Mouse (Mus musculus): ENCODE data around the gene Trabd. TPM values are rescaled to one million over a fixed set of nuclear protein-coding genes. Genes with fewer than 3 reads are reported as not detected.
A peak's percentile ranks its signal among the peaks of the same experiment; 100 is the strongest.

Trabd gene
- total RNA-seq, 1 experiment from 2014 or later = 39.0 TPM

- peak; percentile 69 for DNase-seq
These were observed 1.3 kb downstream of the Trabd start for GRCm38 (mm10) chr15:89076156-89076731.

- peak; percentile 45 for DNase-seq
These were observed 3.4 kb downstream of the Trabd start for GRCm38 (mm10) chr15:89078208-89078836.

- DNase-seq = no peak
These were observed 9.0 kb downstream of the Trabd start for GRCm38 (mm10) chr15:89083906-89084305.

- no peak for DNase-seq
These were observed 9.9 kb downstream of the Trabd start for GRCm38 (mm10) chr15:89084826-89085225.

- peak; percentile 92 for DNase-seq
These were observed 13.8 kb downstream of the Trabd start, which contains the start of gene Selenoo for GRCm38 (mm10) chr15:89088607-89089247. Selenoo (plus strand) TSS chr15:89089084.

- DNase-seq = no peak
These were observed 14.5 kb downstream of the Trabd start for GRCm38 (mm10) chr15:89089248-89090051.

- no peak for DNase-seq
These were observed 15.7 kb downstream of the Trabd start for GRCm38 (mm10) chr15:89090662-89091061.

GRCm38 (mm10) chr15:89092181-89092580 lies 17.3 kb downstream of the Trabd start:
- DNase-seq = no peak

- no peak for DNase-seq
These were observed 22.5 kb downstream of the Trabd start for GRCm38 (mm10) chr15:89097450-89097849.

- no peak for DNase-seq
These were observed 23.7 kb downstream of the Trabd start for GRCm38 (mm10) chr15:89098616-89099015.

- no peak for DNase-seq
These were observed 25.9 kb downstream of the Trabd start for GRCm38 (mm10) chr15:89100823-89101222.

- no peak for DNase-seq
These were observed 27.7 kb downstream of the Trabd start for GRCm38 (mm10) chr15:89102646-89103045.

GRCm38 (mm10) chr15:89103921-89104320 lies 29.0 kb downstream of the Trabd start:
- DNase-seq = no peak

GRCm38 (mm10) chr15:89104425-89104824 lies 29.5 kb downstream of the Trabd start:
- DNase-seq = no peak

GRCm38 (mm10) chr15:89106073-89106472 lies 31.1 kb downstream of the Trabd start:
- DNase-seq = no peak

- no peak for DNase-seq
These were observed 32.1 kb downstream of the Trabd start for GRCm38 (mm10) chr15:89106976-89107375.

GRCm38 (mm10) chr15:89110147-89110546 lies 35.2 kb downstream of the Trabd start:
- DNase-seq = peak; percentile 64

GRCm38 (mm10) chr15:89118007-89118406 lies 43.1 kb downstream of the Trabd start:
- no peak for DNase-seq

- peak; percentile 92 for DNase-seq
These were observed 47.9 kb downstream of the Trabd start, which contains the start of gene Tubgcp6 for GRCm38 (mm10) chr15:89122649-89123366. Tubgcp6 (minus strand) TSS chr15:89123112.

GRCm38 (mm10) chr15:89123595-89123994 lies 48.7 kb downstream of the Trabd start:
- DNase-seq = peak; percentile 48

GRCm38 (mm10) chr15:89124312-89124711 lies 49.4 kb downstream of the Trabd start:
- no peak for DNase-seq

GRCm38 (mm10) chr15:89125351-89125750 lies 50.4 kb downstream of the Trabd start:
- no peak for DNase-seq

Data from adrenal gland, postnatal 25 days (tissue).